Mouse (Mus musculus) brain, embryonic 14.5 days (tissue): Measurements from ENCODE around the gene Tnp2.

Experiments
- CTCF ChIP-seq: fragments of 200-500 bp; IDR thresholded peaks from 2 replicates; pipeline ENCODE4 v1.5.1; 2012; ENCODE audit warnings: inconsistent platforms, mild to moderate bottlenecking, moderate library complexity, borderline replicate concordance; ENCODE audit not compliant: insufficient read depth, insufficient read length; ENCODE audit errors: extremely low read depth
- POLR2A ChIP-seq: fragments of 200-500 bp; IDR thresholded peaks from 2 replicates; pipeline ENCODE4 v1.6.1; 2012; ENCODE audit warnings: mild to moderate bottlenecking, inconsistent platforms, borderline replicate concordance; ENCODE audit not compliant: poor library complexity, insufficient read depth, insufficient read length, severe bottlenecking; ENCODE audit errors: extremely low read depth

DNA sequence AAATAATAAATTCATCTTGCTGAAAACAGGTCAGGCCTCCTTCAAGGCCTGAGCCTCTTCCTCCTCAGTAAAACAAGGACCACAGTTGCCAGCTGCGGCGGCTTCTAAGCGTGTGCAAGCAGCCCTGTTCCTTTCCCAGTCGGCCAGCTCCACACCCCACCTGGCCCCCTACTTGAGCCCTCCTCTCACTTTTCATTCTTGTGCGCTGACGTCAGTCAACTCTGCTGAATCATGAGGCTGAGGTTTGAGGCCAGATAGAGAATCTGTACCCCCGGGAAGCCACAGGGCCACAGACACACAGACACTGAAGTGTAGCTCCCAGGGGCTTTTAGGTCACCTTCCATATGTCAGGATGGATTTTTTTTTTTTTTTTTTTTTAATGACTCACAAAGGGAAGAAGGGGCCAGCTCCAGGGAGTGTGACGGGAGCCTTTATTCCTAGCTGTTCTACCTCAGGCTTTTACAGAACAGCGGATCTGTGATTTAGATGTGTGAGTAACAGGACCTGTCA, 6.5 kb downstream of the Tnp2 start:
- TF ChIP-seq POLR2A = no peak
- TF ChIP-seq CTCF = no peak
